11 mouse cellular contexts compared by ENCODE assay signal in genomic region chr9:37235951-37236737, GRCm38 (mm10). TPM values are rescaled to one million over a fixed set of nuclear protein-coding genes. Genes with fewer than 3 reads are reported as not detected.
DNase-seq lines count a peak whose midpoint lies in the region; ATAC-seq and TF ChIP-seq lines count a peak whose summit lies in the region.
"Had no signal": no experiment of that assay in that cellular context is flagged by ENCODE, and none has a peak within 500 bp of the region (broad histone marks: within the 10 kb centered on the region; RNA-seq: fewer than 3 reads in every experiment).

No protein-coding gene starts in this region.

- no peak overlapping the region for H3K9ac ChIP-seq in lung, postnatal 0 days (replicated peaks; ENCODE audit: low read depth)
- H3K9ac ChIP-seq in intestine, embryonic 15.5 days, result no peak overlapping the region

- H3K4me2 ChIP-seq in lung, postnatal 0 days (replicated peaks; ENCODE audit: low read depth, low read length), result no peak overlapping the region
- H3K4me2 ChIP-seq in intestine, embryonic 15.5 days (replicated peaks), result no peak overlapping the region

- 66% methylated on average over 4 of the region's 4 CpGs for WGBS in lung, postnatal 0 days
- WGBS in intestine, embryonic 15.5 days, result 47% methylated on average over 4 of the region's 4 CpGs

- no peaks in the 10 kb centered on the region for H3K9me3 ChIP-seq in lung, postnatal 0 days (ENCODE audit: low read length)
- no peaks in the 10 kb centered on the region for H3K9me3 ChIP-seq in intestine, embryonic 15.5 days

- peak; percentile 68 for ATAC-seq in lung, postnatal 0 days
- ATAC-seq in intestine, embryonic 15.5 days, result peak; percentile 82
- no peak for ATAC-seq in monocyte, adult 5-6 weeks (replicated peaks; ENCODE audit: insufficient number of reproducible peaks, low FRiP score, low TSS enrichment, poor library complexity, severe bottlenecking)

- peak; percentile 27 for DNase-seq in lung, postnatal 0 days (ENCODE audit: low spot score)
- no peak for DNase-seq in lung, postnatal 36 days
- peak; percentile 53 for DNase-seq in adrenal gland, adult 2 months
- DNase-seq in thymus, postnatal 36 days, result peak; percentile 59 to 65
- no peak for DNase-seq in ovary, adult 18-20 months (ENCODE audit: low spot score)
- DNase-seq: cerebellum, adult 18-20 months; gastrocnemius, adult 2 months; lung, adult 18-20 months; right cerebral cortex, postnatal 14 days had no signal

- H3K36me3 ChIP-seq in lung, postnatal 0 days (ENCODE audit: insufficient read depth, low read length), result no peaks in the 10 kb centered on the region
- no peaks in the 10 kb centered on the region for H3K36me3 ChIP-seq in intestine, embryonic 15.5 days

- TF ChIP-seq EP300 in lung, postnatal 0 days (IDR thresholded peaks at IDR 0.05), result no peak

- no peak overlapping the region for H3K4me3 ChIP-seq in lung, postnatal 0 days (ENCODE audit: low read depth, low read length)
- no peak overlapping the region for H3K4me3 ChIP-seq in intestine, embryonic 15.5 days (replicated peaks)
- H3K4me3 ChIP-seq: gastrocnemius, adult 2 months had no signal

- no peak for TF ChIP-seq CTCF in lung, postnatal 0 days (IDR thresholded peaks at IDR 0.05)

- no peaks in the 10 kb centered on the region for H3K27me3 ChIP-seq in lung, postnatal 0 days (replicated peaks; ENCODE audit: insufficient read depth, low read length)
- no peaks in the 10 kb centered on the region for H3K27me3 ChIP-seq in intestine, embryonic 15.5 days (replicated peaks)

- no peaks in the 10 kb centered on the region for H3K4me1 ChIP-seq in lung, postnatal 0 days (ENCODE audit: insufficient read depth, low read depth, low read length)
- no peaks in the 10 kb centered on the region; the same call in 1 of the 2 replicates for H3K4me1 ChIP-seq in intestine, embryonic 15.5 days (replicated peaks)

- no peak overlapping the region for H3K27ac ChIP-seq in lung, postnatal 0 days (ENCODE audit: low read length)
- H3K27ac ChIP-seq in intestine, embryonic 15.5 days, result peak overlapping the region; percentile 32
- H3K27ac ChIP-seq: gastrocnemius, adult 2 months had no signal

RNA-seq across cellular contexts. Expression of gene Slc37a2, which starts 19.4 kb away (rescaled TPM):
- polyA plus RNA-seq in lung, postnatal 0 days (2015; fragmentation: Nextera tagmentation; extraction: Ambion mirVana), result 1.2 and 1.4 TPM in 2 replicates
- 10 to 100 TPM; 52.8 to 58.4 TPM for total RNA-seq in adrenal gland, adult 2 months (2021)
- 46.7 and 51.0 TPM in 2 replicates for polyA plus RNA-seq in adrenal gland, adult 2 months (2012; rRNA removed)
- polyA plus RNA-seq in intestine, embryonic 15.5 days (2015; fragmentation: Nextera tagmentation; extraction: Ambion mirVana), result 3.1 and 4.4 TPM in 2 replicates
- 2.0 to 10.9 TPM (median 3.3 TPM) in 3 replicates for total RNA-seq in monocyte, adult 5-6 weeks (2017)

RNA-seq across cellular contexts. Expression of gene Tmem218, which starts 28.1 kb away (rescaled TPM):
- polyA plus RNA-seq in lung, postnatal 0 days (2015; fragmentation: Nextera tagmentation; extraction: Ambion mirVana), result 10.0 and 11.9 TPM in 2 replicates
- total RNA-seq in adrenal gland, adult 2 months (2021), result 1 to 10 TPM; 4.2 to 8.6 TPM
- polyA plus RNA-seq in adrenal gland, adult 2 months (2012; rRNA removed), result 1.5 and 1.7 TPM in 2 replicates
- polyA plus RNA-seq in intestine, embryonic 15.5 days (2015; fragmentation: Nextera tagmentation; extraction: Ambion mirVana), result 8.5 and 9.2 TPM in 2 replicates
- total RNA-seq in monocyte, adult 5-6 weeks (2017), result 0.86 to 4.0 TPM (median 2.0 TPM) in 3 replicates

Comparison
In these comparisons a context has a peak if more than half of its experiments do, and no peak if none do; other contexts are left out.
1. DNase-seq: peak in lung, postnatal 0 days (single experiment), adrenal gland, adult 2 months (single experiment) and thymus, postnatal 36 days (2 of 2); none in lung, postnatal 36 days (single experiment) and ovary, adult 18-20 months (single experiment).